Mouse (Mus musculus): ENCODE results near the gene Rbm18. TPM values are rescaled to one million over a fixed set of nuclear protein-coding genes. Genes with fewer than 3 reads are reported as not detected.

The Rbm18 gene
- total RNA-seq, 2 experiments from 2014 or later, result 49.1 to 54.2 TPM

- DNase-seq (ENCODE audit: low spot score in 2 of 2), result no peak
Measured at GRCm38 (mm10) chr2:36104956-36105741, 31.4 kb downstream of the Rbm18 start, which contains the start of gene Lhx6. TSS of gene Lhx6 (minus strand) at chr2:36105408.

DNA sequence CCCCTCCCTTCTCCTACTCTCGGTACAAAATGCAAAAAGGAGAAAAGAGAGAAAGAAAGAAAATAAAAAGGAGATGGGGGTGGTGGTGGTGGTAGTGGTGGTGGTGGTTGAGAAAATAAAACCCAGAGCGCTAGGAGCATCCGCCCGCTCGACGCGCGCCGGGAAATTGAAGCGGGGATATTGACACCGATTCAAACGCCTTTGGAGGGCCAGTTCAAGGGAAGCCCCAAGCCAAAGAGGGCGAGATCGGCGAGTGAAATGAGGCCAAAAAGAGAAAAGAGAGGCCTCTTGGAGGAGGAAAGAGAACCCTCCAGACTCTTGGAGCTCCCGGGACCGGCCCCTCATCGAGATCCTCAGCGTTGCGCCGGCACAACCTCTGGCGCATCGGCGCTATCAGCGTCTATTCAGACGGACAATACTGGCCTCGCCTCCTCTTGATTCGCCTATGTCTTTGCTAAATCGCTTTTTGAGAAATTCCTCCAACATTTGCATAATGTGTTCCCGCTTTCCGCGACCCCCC is 32.1 kb downstream of the Rbm18 start:
- DNase-seq (ENCODE audit: low spot score in 2 of 2), result no peak

GRCm38 (mm10) chr2:36103555-36104367 is 32.8 kb downstream of the Rbm18 start:
- no peak for DNase-seq (ENCODE audit: low spot score in 2 of 2)

- no peak for DNase-seq (ENCODE audit: low spot score in 2 of 2)
Measured at GRCm38 (mm10) chr2:36103069-36103554, 33.5 kb downstream of the Rbm18 start.

DNA sequence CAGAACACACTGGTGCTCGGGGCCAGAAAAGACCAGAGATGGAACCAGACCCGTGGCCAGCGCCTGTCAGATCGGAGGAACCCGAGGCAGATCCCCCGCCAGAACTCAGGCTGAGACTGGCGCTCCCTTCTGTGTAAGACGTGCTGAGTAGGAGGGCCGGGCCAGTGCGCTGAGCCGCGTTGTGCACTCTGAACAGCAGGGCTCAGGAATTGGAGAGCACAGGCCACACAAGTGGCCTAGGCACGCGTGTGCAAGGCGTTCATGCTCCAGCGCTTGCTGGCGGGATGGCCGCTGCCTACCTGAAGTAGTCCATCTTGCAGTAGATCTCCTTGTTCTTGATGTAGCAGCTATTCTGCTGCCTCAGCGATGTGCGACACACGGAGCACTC is 34.0 kb downstream of the Rbm18 start:
- peak in 1 of 2 experiments; percentile 14 for DNase-seq (ENCODE audit: low spot score in 2 of 2)

GRCm38 (mm10) chr2:36101866-36102558 is 34.6 kb downstream of the Rbm18 start:
- DNase-seq (ENCODE audit: low spot score in 2 of 2), result no peak

DNA sequence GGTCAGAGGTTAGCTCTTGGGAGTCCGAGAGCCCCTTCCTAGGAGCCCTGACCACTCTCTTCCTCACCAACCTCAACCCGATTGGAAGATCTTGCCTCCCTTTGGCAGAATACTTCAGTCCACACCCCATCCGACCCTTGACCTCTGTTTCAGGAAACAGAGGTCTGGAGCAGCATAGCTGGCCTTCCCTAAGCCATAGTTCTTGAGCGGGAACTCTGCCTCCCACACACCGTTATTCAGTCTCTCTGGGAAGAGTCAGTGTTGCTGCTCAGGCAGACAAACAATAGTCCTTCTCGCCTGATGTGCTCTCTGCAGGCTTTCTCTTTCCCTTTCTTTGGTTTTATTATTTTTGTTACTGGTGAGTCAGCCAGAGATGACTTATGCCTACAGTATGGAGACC is 36.8 kb downstream of the Rbm18 start:
- no peak for DNase-seq (ENCODE audit: low spot score in 2 of 2)

- no peak for DNase-seq (ENCODE audit: low spot score in 2 of 2)
Measured at GRCm38 (mm10) chr2:36098021-36098420, 38.6 kb downstream of the Rbm18 start.

DNA sequence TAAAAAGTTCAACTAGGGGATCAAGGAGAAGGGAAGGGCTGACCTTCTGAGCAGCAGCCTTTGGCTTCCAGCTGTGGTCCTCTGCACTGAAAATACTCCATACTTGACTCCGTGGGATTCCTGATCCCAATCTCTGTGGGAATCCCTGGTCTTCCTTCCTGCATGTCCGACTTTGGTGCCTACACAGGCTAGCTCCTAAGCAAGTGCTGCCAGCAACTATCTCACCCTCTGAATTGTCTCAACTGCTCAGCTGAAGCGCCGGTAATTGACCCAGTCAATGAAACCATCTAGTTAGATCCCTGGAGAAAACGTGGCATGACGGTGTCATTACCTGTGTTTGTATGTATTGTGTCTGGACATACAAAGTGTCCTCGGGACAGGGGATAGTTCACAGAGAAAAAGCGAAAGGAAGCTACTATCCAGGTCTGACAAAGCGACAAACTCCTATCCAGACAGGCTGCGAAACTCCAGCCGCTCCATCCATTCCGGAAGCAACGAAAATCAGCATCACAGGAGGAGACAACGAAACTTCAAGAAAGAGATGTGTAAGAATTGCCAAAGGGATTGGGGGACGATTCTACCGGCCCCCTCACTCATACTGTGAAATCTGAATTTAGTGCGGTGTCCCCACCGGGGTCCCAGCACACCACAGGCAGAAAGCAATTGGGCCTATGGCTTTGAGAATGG is 39.3 kb downstream of the Rbm18 start:
- no peak for DNase-seq (ENCODE audit: low spot score in 2 of 2)

GRCm38 (mm10) chr2:36093914-36094475 is 42.6 kb downstream of the Rbm18 start:
- DNase-seq (ENCODE audit: low spot score in 2 of 2), result no peak

GRCm38 (mm10) chr2:36093301-36093700 is 43.3 kb downstream of the Rbm18 start:
- no peak for DNase-seq (ENCODE audit: low spot score in 2 of 2)

- no peak for DNase-seq (ENCODE audit: low spot score in 2 of 2)
Measured at GRCm38 (mm10) chr2:36092748-36093147, 43.8 kb downstream of the Rbm18 start.

- peak in 1 of 2 experiments; percentile 16 for DNase-seq (ENCODE audit: low spot score in 2 of 2)
Measured at GRCm38 (mm10) chr2:36090853-36091741, 45.5 kb downstream of the Rbm18 start.

GRCm38 (mm10) chr2:36089190-36089589 is 47.4 kb downstream of the Rbm18 start:
- no peak for DNase-seq (ENCODE audit: low spot score in 2 of 2)

DNA sequence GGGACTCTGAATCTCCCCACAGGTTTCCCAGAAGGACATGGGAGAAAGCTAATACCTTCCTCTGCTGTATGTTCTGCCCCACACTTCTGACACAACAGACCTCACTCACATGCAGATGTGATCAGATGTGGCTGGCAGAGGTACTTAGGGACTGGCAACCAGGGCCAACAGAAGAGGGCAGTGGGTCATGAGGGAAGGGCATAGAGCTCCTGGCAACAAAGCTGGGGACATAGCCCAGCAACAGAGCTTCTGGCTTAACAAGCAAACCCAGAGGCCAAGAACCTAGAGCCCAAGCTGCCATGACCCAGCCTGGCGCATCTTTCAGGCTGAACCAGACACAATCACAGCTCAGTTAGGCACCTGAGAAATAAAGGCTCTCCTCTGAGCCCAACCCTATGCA is 51.5 kb downstream of the Rbm18 start:
- no peak for DNase-seq (ENCODE audit: low spot score in 2 of 2)

GRCm38 (mm10) chr2:36082802-36083580 is 53.6 kb downstream of the Rbm18 start:
- DNase-seq (ENCODE audit: low spot score in 2 of 2), result no peak

GRCm38 (mm10) chr2:36081446-36081845 is 55.1 kb downstream of the Rbm18 start:
- DNase-seq (ENCODE audit: low spot score in 2 of 2), result no peak

GRCm38 (mm10) chr2:36077160-36077761 is 59.3 kb downstream of the Rbm18 start:
- no peak for DNase-seq (ENCODE audit: low spot score in 2 of 2)

All from left cerebral cortex, adult 18-20 months (tissue).